Mouse (Mus musculus) forebrain, embryonic 10.5 days (tissue): ENCODE measurements at regions not wholly inside any gene's neighbourhood (a gene's known extent, or its start where the extent isn't known, plus 50 kb on each side); places are given as distances from the start of the nearest gene placed in this dataset.

ENCODE experiments used
- DNase-seq: peaks from one replicate; pipeline ENCODE4 v3.0.0-alpha.2; 2017; ENCODE audit warnings: low spot score; ENCODE audit errors: extremely low spot score
- H3K27ac ChIP-seq: fragments of 300-500 bp; sonication (generic); 2 replicates; pipeline ENCODE4 v1.5.1; 2016; ENCODE audit warnings: mild to moderate bottlenecking
- H3K27me3 ChIP-seq: fragments of 300-500 bp; sonication (generic); 2 replicates; pipeline ENCODE4 v1.6.1; 2016; ENCODE audit warnings: mild to moderate bottlenecking; ENCODE audit not compliant: poor library complexity, severe bottlenecking
- H3K36me3 ChIP-seq: fragments of 300-500 bp; sonication (generic); replicated peaks from 2 replicates; pipeline ENCODE4 v1.6.1; 2016; ENCODE audit warnings: mild to moderate bottlenecking, moderate library complexity
- H3K4me1 ChIP-seq: fragments of 300-500 bp; sonication (generic); 2 replicates; pipeline ENCODE4 v1.6.1; 2016
- H3K4me3 ChIP-seq: fragments of 300-500 bp; sonication (generic); 2 replicates; pipeline ENCODE4 v1.5.1; 2016; ENCODE audit warnings: mild to moderate bottlenecking, moderate library complexity
- H3K9me3 ChIP-seq: fragments of 300-500 bp; sonication (generic); 2 replicates; pipeline ENCODE4 v1.6.1; 2016; ENCODE audit warnings: mild to moderate bottlenecking, moderate library complexity
- WGBS: fragments of 180-500 bp; shearing (Covaris S2); methylation state at CpG from one replicate; pipeline ENCODE4 v1.1.7; 2016; 5-methylcytosine and 5-hydroxymethylcytosine counted together

DNA sequence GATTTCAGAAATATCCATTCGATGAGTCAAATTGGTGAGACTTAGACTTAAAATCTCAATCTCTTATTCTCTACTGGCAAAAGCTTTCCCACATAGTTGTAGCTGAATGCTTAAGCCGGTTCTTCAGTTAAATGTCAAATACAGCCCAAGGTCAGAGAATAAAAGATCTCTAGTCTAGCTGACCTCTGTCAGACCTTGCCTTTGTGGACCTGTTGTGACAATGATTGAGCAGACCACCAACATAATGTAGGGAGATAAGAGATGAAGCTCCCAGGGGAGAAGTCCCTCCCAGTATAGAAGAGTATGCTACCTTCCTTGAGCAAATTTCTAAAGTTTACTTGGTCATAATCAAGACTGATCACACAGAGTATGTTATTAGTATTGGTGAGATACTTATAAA, 157.9 kb upstream of the Gap43 start:
- no peak overlapping the region for H3K4me3 ChIP-seq
- WGBS: 91% methylated on average over 2 of the region's 2 CpGs
- no peak overlapping the region for H3K27ac ChIP-seq
- H3K4me1 ChIP-seq: no peaks in the 10 kb centered on the region
- H3K36me3 ChIP-seq: no peaks in the 10 kb centered on the region
- no peaks in the 10 kb centered on the region for H3K27me3 ChIP-seq
- DNase-seq: no peak
- H3K9me3 ChIP-seq: no peaks in the 10 kb centered on the region

DNA sequence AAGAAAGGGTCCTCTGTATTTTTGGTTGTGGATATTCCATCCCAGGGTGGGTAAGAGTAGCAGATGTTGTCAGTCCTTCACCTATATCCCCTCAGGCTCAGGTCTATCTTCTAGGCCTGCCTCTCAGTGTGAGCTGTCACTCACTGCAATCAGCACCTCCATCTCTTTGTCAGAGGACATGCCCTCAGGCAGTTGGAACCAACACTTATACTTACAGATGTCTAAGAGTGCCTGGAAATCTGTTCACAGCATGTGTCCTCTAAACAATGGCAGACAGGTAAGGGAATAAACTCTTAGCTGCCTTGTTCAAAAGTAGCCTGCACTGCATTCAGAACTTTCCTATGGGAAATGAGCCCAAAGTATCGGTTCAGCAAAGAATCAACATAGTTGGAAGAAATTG, 153.1 kb upstream of the Gap43 start:
- WGBS: 85% methylated on average over 1 of the region's 1 CpGs
- no peak overlapping the region for H3K4me3 ChIP-seq
- H3K27ac ChIP-seq: no peak overlapping the region
- H3K36me3 ChIP-seq: no peaks in the 10 kb centered on the region
- no peaks in the 10 kb centered on the region for H3K9me3 ChIP-seq
- DNase-seq: no peak
- H3K4me1 ChIP-seq: no peaks in the 10 kb centered on the region
- no peaks in the 10 kb centered on the region for H3K27me3 ChIP-seq

DNA sequence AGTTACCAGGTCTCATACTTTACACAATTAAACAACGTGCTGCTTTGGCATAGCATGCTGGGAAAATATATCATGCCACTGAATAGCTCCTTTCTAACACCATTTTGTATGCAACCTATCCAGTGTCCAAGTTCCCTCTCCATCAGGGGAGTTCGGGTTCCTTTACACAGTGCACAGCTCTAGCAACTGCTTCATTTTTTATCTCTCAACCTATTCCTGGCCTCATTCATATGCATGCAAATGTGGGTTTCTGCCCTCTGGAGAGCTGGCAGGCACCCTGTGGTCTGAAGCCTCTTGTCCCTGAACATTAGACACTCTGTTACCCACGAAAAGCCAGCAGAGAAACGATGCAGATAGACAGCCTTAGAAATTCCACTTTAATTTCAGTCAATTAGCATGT, 148.3 kb upstream of the Gap43 start:
- DNase-seq: no peak
- Histone ChIP-seq H3K27ac (no peak overlapping the region), H3K27me3 (no peaks in the 10 kb centered on the region), H3K4me1 (no peaks in the 10 kb centered on the region), H3K9me3 (no peaks in the 10 kb centered on the region), H3K4me3 (no peak overlapping the region), H3K36me3 (no peaks in the 10 kb centered on the region)
- 61% methylated on average over 4 of the region's 4 CpGs for WGBS

DNA sequence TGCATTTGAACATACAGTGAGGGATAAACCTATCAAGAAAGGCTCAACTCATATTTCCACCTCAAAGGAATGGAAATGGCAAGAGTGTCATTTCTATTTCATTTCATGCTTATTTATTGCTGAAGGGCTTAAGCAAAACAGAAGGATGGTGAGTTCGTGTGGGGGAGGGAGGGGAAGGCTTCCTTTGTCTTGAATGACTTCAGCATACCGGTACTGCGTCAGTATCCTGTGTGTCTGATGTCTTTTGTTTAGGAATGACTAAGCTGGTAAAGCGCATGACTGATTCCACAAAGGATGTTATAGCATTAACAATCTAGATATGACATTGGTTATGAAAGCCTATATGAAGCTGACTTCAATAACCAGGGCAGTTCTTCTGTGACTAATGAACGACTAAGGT, 139.5 kb upstream of the Gap43 start:
- Histone ChIP-seq H3K4me1 (no peaks in the 10 kb centered on the region; the same call in 1 of the 2 replicates), H3K27me3 (no peaks in the 10 kb centered on the region), H3K9me3 (0 out of 2 replicates have a peak, but pooled peaks cover 1% of the 10 kb centered on the region), H3K27ac (no peak overlapping the region), H3K36me3 (no peaks in the 10 kb centered on the region), H3K4me3 (no peak overlapping the region)
- no peak for DNase-seq
- 60% methylated on average over 5 of the region's 5 CpGs for WGBS

DNA sequence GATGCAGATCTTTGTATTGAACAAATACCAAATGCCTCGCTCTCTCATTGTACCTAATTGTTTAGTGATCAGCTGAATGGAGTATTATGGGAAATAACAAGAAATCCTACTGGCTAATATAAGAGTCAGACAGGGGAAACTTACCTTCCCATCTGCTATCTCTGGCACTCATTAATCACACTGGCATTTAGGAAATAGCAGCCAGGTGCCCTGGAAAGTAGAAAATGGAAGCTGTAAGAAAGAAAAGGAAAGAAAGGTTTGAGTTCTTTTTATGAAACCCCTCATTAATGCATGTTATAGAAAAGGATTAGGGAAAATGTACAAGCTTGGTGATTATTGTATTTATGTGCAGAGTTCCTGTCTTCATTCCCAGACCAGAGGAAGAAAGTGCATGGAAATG, 126.5 kb upstream of the Gap43 start:
- Histone ChIP-seq H3K27me3 (no peaks in the 10 kb centered on the region), H3K4me3 (no peak overlapping the region), H3K9me3 (no peaks in the 10 kb centered on the region), H3K27ac (no peak overlapping the region), H3K36me3 (no peaks in the 10 kb centered on the region), H3K4me1 (peaks cover 10% of the 10 kb centered on the region)
- WGBS: 50% methylated on average over 1 of the region's 1 CpGs
- no peak for DNase-seq

DNA sequence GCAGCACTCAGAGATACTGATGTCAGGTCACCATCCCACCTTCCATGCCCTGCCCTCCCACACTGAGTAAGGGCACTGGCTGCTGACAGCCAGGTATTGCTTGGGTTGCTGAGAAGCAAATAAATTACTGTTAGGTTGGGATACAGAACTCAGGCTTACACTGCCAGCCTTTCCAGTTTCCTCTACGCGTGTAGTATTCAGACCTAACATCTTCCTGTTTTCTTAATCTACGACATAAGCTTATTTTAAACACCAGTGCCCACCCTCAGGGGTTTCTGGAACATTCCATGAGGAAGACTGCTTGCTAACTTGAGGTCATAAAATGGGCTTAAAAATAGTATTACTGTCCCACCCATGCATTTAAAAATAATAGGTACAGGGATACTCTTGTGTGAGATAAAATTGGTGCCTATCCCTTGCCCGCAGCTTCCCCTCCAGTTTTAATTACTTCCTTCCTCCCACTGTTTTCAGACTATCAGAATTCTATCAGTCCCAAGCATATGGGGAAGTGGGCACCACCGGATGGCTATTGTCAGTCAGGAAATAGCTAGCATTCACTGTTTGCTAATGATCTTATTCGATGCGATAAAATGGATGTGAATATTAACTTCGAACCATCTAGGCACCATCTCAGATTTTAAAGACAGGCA, 116.0 kb upstream of the Gap43 start:
- H3K27me3 ChIP-seq: no peaks in the 10 kb centered on the region
- H3K9me3 ChIP-seq: no peaks in the 10 kb centered on the region
- 84% methylated on average over 8 of the region's 8 CpGs for WGBS
- no peak overlapping the region for H3K27ac ChIP-seq
- no peak overlapping the region for H3K4me3 ChIP-seq
- no peak for DNase-seq
- peaks cover 13% of the 10 kb centered on the region for H3K4me1 ChIP-seq
- no peaks in the 10 kb centered on the region for H3K36me3 ChIP-seq

DNA sequence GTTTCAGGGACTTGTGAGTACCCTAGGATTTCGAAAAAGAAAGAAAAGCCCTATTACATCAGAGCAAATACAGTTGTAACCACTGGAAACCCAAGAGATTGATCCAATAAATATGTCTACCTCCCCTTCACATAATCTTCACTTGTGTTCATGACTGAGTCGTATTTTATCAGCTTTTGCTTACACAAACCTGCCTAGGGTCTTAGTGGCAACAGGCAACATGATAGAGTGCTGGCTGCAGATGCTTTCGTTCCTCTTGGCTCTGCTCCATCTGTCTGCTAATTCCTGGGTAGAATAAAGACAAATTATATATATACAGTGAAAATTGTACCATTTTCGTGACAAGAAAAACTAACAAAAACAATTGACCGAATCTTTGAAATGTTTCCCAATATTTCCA, 112.9 kb upstream of the Gap43 start:
- 80% methylated on average over 5 of the region's 5 CpGs for WGBS
- H3K36me3 ChIP-seq: no peaks in the 10 kb centered on the region

DNA sequence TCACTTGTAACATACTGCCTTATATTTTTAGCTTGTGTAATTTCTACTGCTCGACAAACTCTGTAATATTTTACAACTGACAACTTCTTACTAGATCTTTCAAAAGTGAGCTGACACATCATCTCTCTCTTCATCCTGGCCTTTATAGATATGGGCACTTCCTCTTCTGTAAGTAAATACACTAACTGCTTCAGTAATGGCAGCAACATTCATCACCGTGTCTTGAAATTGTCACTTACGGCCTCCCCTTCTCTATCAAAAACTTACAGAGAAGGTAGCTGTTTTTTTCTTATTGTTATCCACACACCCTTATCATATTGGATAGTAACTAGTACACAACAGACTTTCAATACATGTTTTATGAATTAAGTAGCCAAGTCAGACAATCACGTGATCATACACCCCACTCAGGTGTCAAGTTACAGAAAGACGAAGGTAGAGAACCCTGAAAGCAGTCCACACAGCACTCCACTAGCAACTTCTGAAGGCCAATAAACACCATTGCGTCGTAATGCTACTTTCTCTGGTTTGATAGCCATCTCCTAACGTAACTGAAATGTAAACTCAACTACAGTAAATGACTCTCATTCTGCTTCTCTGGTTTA, 109.5 kb upstream of the Gap43 start:
- 90% methylated on average over 8 of the region's 8 CpGs for WGBS

More for the DNA sequence above, 112.9 kb upstream of the Gap43 start:
- peaks cover 3% of the 10 kb centered on the region; the same call in 1 of the 2 replicates for H3K9me3 ChIP-seq
- peaks cover 13% of the 10 kb centered on the region for H3K4me1 ChIP-seq
- H3K27me3 ChIP-seq: no peaks in the 10 kb centered on the region
- H3K27ac ChIP-seq: no peak overlapping the region
- no peak for DNase-seq
- no peak overlapping the region for H3K4me3 ChIP-seq

DNA sequence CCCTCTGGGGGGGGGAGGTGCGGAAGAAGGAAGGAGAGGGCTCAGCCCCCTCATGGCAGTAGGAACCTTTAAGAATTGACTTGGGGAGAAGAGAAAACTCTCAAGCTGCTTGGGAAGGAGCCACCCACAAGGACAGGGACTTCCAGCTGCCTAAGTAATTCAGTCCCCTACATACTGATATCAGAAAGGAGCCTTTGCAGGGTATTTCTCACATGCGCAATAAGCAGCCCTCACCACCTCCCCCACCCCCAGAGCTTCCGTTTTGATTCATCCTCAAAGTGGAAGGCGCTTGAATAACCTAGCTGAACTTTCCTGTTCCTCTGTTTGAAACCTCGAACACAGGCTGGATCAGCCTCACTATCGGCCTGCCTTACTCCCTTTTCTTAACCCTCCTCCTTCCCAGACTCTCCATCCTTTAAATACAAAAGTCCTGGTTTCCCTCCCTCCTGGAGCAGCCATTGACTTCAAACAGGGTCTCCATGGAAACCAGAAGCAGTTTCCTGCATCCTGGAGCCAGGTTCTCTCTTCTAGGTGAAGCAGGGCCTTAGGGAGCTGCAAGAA, 104.5 kb upstream of the Gap43 start:
- Histone ChIP-seq H3K36me3 (no peaks in the 10 kb centered on the region), H3K27me3 (no peaks in the 10 kb centered on the region), H3K4me3 (peak overlapping the region; percentile 23; the same call in 1 of the 2 replicates), H3K9me3 (peaks cover 3% of the 10 kb centered on the region; the same call in 1 of the 2 replicates), H3K4me1 (peaks cover 22% of the 10 kb centered on the region), H3K27ac (peak overlapping the region; percentile 81)
- peak; percentile 29 for DNase-seq
- WGBS: 21% methylated on average over 6 of the region's 6 CpGs

More for the DNA sequence above, 109.5 kb upstream of the Gap43 start:
- DNase-seq: no peak
- peaks cover 3% of the 10 kb centered on the region; the same call in 1 of the 2 replicates for H3K9me3 ChIP-seq
- H3K4me3 ChIP-seq: no peak overlapping the region
- peaks cover 20% of the 10 kb centered on the region for H3K4me1 ChIP-seq
- no peaks in the 10 kb centered on the region for H3K36me3 ChIP-seq
- no peak overlapping the region for H3K27ac ChIP-seq
- no peaks in the 10 kb centered on the region for H3K27me3 ChIP-seq

DNA sequence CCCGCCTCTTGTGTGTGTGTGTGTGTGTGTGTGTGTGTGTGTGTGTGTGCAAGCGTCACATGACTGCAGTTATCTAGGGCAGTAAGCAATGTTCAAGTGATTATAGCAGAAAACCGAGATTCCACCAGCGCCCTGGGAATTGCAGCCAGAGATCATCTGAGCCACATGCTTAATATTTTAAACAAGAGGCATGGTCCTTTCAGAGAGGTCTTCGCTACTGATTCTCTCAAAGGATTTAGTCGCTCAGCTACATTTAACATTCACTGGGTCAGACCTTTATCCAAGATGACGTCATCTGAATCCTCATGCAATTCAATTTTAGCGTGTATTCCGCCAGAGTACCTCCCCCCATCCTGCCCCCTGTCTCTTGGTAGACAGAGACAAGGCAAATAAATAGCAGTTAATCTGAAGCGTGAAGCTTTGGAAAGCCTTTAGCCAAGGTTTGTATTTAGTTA, 104.0 kb upstream of the Gap43 start:
- Histone ChIP-seq H3K27ac (peak overlapping the region; percentile 81), H3K4me1 (peaks cover 22% of the 10 kb centered on the region), H3K4me3 (peak overlapping the region; percentile 23; the same call in 1 of the 2 replicates), H3K27me3 (no peaks in the 10 kb centered on the region), H3K36me3 (no peaks in the 10 kb centered on the region), H3K9me3 (peaks cover 3% of the 10 kb centered on the region; the same call in 1 of the 2 replicates)
- 55% methylated on average over 10 of the region's 10 CpGs for WGBS
- DNase-seq: peak; percentile 15

DNA sequence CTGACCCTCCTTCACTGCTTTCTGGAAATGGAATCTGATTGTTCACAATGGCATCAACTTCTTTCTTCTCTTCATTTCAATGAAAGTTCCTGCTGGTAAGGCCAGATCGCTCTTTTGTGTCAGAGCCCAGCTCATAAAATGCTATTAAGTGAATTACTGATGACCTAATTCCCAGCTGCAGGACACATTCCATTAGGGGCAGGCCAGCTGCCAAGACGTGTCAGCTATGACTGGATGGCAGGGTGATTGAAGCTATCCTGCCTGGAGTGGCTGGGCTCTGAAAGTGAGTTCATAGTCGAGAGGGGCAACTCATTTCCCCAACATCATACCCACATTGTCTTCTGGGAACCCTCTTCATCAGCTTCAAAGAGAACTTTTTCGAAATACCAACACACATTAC, 100.4 kb upstream of the Gap43 start:
- no peaks in the 10 kb centered on the region for H3K27me3 ChIP-seq
- 41% methylated on average over 4 of the region's 4 CpGs for WGBS
- H3K9me3 ChIP-seq: no peaks in the 10 kb centered on the region
- peak overlapping the region; percentile 25; the same call in 1 of the 2 replicates for H3K27ac ChIP-seq
- H3K4me1 ChIP-seq: peaks cover 22% of the 10 kb centered on the region
- H3K36me3 ChIP-seq: no peaks in the 10 kb centered on the region
- H3K4me3 ChIP-seq: no peak overlapping the region
- no peak for DNase-seq

DNA sequence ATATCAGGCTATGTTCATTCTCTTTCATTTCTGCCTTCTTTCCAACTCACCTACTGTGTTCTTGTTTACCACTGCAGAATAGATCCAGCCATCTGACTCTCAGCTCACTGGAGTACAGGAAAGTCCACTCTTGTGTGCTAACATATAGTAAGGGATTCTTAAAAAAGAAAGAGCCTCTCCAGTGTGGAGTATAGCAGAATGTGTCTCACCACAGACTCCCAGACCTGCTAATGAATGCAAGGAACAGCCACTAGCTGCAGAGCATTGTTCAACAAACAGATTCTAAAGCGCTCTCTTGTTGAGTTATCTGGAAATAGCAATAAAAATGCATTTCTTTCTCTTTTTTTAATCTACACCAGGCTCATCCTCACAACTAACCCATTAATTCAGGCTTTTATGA, 91.1 kb upstream of the Gap43 start:
- Histone ChIP-seq H3K4me1 (no peaks in the 10 kb centered on the region), H3K27ac (no peak overlapping the region), H3K36me3 (no peaks in the 10 kb centered on the region), H3K27me3 (no peaks in the 10 kb centered on the region), H3K4me3 (no peak overlapping the region), H3K9me3 (no peaks in the 10 kb centered on the region)
- WGBS: 97% methylated on average over 1 of the region's 1 CpGs
- no peak for DNase-seq

DNA sequence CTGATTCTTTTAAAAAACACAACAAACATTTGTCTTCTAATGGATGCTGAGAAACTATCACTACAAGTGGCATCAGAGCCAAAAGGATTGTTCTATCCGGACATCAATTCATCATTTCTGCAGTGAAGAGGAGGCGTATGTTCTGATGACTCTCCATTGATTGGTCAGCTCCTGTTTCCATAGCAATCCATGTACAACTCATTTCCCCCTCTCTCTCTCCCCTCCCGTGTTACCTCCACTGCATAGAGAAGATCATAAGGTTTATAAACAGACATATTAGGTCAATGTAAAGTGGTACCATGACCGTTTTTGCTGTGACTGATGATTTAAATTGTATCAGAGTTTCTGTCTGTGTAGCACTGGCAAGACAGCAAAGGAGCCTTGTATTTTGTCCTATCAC, 76.2 kb upstream of the Gap43 start:
- Histone ChIP-seq H3K4me3 (no peak overlapping the region), H3K27me3 (no peaks in the 10 kb centered on the region), H3K4me1 (peaks cover 23% of the 10 kb centered on the region), H3K36me3 (no peaks in the 10 kb centered on the region), H3K27ac (no peak overlapping the region), H3K9me3 (no peaks in the 10 kb centered on the region)
- DNase-seq: no peak
- 91% methylated on average over 4 of the region's 4 CpGs for WGBS
